Mouse (Mus musculus): ENCODE measurements around the gene Pla2g3. TPM values are rescaled to one million over a fixed set of nuclear protein-coding genes. Genes with fewer than 3 reads are reported as not detected.

Pla2g3 gene
- polyA plus RNA-seq, 1 experiment = 0.30 TPM

GRCm38 (mm10) chr11:3525560-3525959, 37.5 kb downstream of the Pla2g3 start:
- no peak for TF ChIP-seq POLR2A (IDR thresholded peaks at IDR 0.05; ENCODE audit: low read depth, low read length)
- no peak for TF ChIP-seq CTCF (IDR thresholded peaks at IDR 0.05; ENCODE audit: extremely low read depth, insufficient read depth, insufficient read length, insufficient replicate concordance)
- H3K4me1 ChIP-seq (ENCODE audit: control insufficient read depth, insufficient read depth, insufficient read length) = no peaks in the 10 kb centered on the region; the same call in 1 of the 2 replicates
- no peak overlapping the region for H3K4me3 ChIP-seq (ENCODE audit: extremely low read depth, insufficient read depth, insufficient read length)
- no peaks in the 10 kb centered on the region for H3K36me3 ChIP-seq (ENCODE audit: control insufficient read depth, insufficient read depth, low read length)
- no peak overlapping the region for H3K27ac ChIP-seq (ENCODE audit: insufficient read depth, low read length)
- 92% methylated on average over 4 of the region's 4 CpGs for WGBS
- DNase-seq (ENCODE audit: low read depth in 1 of 2, low spot score in 2 of 2) = no peak
- no peaks in the 10 kb centered on the region for H3K27me3 ChIP-seq (ENCODE audit: control insufficient read depth, insufficient read depth, low read length)

GRCm38 (mm10) chr11:3526207-3526606, 38.1 kb downstream of the Pla2g3 start:
- Histone ChIP-seq H3K4me1 (ENCODE audit: control insufficient read depth, insufficient read depth, insufficient read length) (no peaks in the 10 kb centered on the region), H3K36me3 (ENCODE audit: control insufficient read depth, insufficient read depth, low read length) (no peaks in the 10 kb centered on the region), H3K4me3 (ENCODE audit: extremely low read depth, insufficient read depth, insufficient read length) (no peak overlapping the region), H3K27me3 (ENCODE audit: control insufficient read depth, insufficient read depth, low read length) (no peaks in the 10 kb centered on the region), H3K27ac (ENCODE audit: insufficient read depth, low read length) (no peak overlapping the region)
- WGBS = 86% methylated on average over 9 of the region's 9 CpGs
- no peak for TF ChIP-seq POLR2A (IDR thresholded peaks at IDR 0.05; ENCODE audit: low read depth, low read length)
- TF ChIP-seq CTCF (IDR thresholded peaks at IDR 0.05; ENCODE audit: extremely low read depth, insufficient read depth, insufficient read length, insufficient replicate concordance) = no peak
- DNase-seq (ENCODE audit: low read depth in 1 of 2, low spot score in 2 of 2) = no peak

- Histone ChIP-seq H3K27ac (ENCODE audit: insufficient read depth, low read length) (no peak overlapping the region), H3K27me3 (ENCODE audit: control insufficient read depth, insufficient read depth, low read length) (no peaks in the 10 kb centered on the region), H3K4me1 (ENCODE audit: control insufficient read depth, insufficient read depth, insufficient read length) (no peaks in the 10 kb centered on the region), H3K4me3 (ENCODE audit: extremely low read depth, insufficient read depth, insufficient read length) (no peak overlapping the region), H3K36me3 (ENCODE audit: control insufficient read depth, insufficient read depth, low read length) (no peaks in the 10 kb centered on the region)
- no peak for TF ChIP-seq POLR2A (IDR thresholded peaks at IDR 0.05; ENCODE audit: low read depth, low read length)
- no peak for TF ChIP-seq CTCF (IDR thresholded peaks at IDR 0.05; ENCODE audit: extremely low read depth, insufficient read depth, insufficient read length, insufficient replicate concordance)
- 93% methylated on average over 24 of the region's 24 CpGs for WGBS
- DNase-seq (ENCODE audit: low read depth in 1 of 2, low spot score in 2 of 2) = no peak
These were observed 39.1 kb downstream of the Pla2g3 start for GRCm38 (mm10) chr11:3526979-3527738.

- H3K27me3 ChIP-seq (ENCODE audit: control insufficient read depth, insufficient read depth, low read length) = no peaks in the 10 kb centered on the region
- WGBS = 93% methylated on average over 8 of the region's 8 CpGs
These were observed 39.7 kb downstream of the Pla2g3 start for GRCm38 (mm10) chr11:3527766-3528165.

GRCm38 (mm10) chr11:3528208-3528607, 40.1 kb downstream of the Pla2g3 start:
- DNase-seq (ENCODE audit: low read depth in 1 of 2, low spot score in 2 of 2) = no peak
- Histone ChIP-seq H3K4me1 (ENCODE audit: control insufficient read depth, insufficient read depth, insufficient read length) (no peaks in the 10 kb centered on the region), H3K27me3 (ENCODE audit: control insufficient read depth, insufficient read depth, low read length) (no peaks in the 10 kb centered on the region), H3K27ac (ENCODE audit: insufficient read depth, low read length) (no peak overlapping the region), H3K4me3 (ENCODE audit: extremely low read depth, insufficient read depth, insufficient read length) (no peak overlapping the region), H3K36me3 (ENCODE audit: control insufficient read depth, insufficient read depth, low read length) (no peaks in the 10 kb centered on the region)
- no peak for TF ChIP-seq POLR2A (IDR thresholded peaks at IDR 0.05; ENCODE audit: low read depth, low read length)
- TF ChIP-seq CTCF (IDR thresholded peaks at IDR 0.05; ENCODE audit: extremely low read depth, insufficient read depth, insufficient read length, insufficient replicate concordance) = no peak
- WGBS = 90% methylated on average over 6 of the region's 6 CpGs

More at GRCm38 (mm10) chr11:3527766-3528165, 39.7 kb downstream of the Pla2g3 start:
- H3K27ac ChIP-seq (ENCODE audit: insufficient read depth, low read length) = no peak overlapping the region
- H3K36me3 ChIP-seq (ENCODE audit: control insufficient read depth, insufficient read depth, low read length) = no peaks in the 10 kb centered on the region
- no peak for DNase-seq (ENCODE audit: low read depth in 1 of 2, low spot score in 2 of 2)
- TF ChIP-seq CTCF (IDR thresholded peaks at IDR 0.05; ENCODE audit: extremely low read depth, insufficient read depth, insufficient read length, insufficient replicate concordance) = no peak
- TF ChIP-seq POLR2A (IDR thresholded peaks at IDR 0.05; ENCODE audit: low read depth, low read length) = no peak
- no peaks in the 10 kb centered on the region for H3K4me1 ChIP-seq (ENCODE audit: control insufficient read depth, insufficient read depth, insufficient read length)
- no peak overlapping the region for H3K4me3 ChIP-seq (ENCODE audit: extremely low read depth, insufficient read depth, insufficient read length)

DNA sequence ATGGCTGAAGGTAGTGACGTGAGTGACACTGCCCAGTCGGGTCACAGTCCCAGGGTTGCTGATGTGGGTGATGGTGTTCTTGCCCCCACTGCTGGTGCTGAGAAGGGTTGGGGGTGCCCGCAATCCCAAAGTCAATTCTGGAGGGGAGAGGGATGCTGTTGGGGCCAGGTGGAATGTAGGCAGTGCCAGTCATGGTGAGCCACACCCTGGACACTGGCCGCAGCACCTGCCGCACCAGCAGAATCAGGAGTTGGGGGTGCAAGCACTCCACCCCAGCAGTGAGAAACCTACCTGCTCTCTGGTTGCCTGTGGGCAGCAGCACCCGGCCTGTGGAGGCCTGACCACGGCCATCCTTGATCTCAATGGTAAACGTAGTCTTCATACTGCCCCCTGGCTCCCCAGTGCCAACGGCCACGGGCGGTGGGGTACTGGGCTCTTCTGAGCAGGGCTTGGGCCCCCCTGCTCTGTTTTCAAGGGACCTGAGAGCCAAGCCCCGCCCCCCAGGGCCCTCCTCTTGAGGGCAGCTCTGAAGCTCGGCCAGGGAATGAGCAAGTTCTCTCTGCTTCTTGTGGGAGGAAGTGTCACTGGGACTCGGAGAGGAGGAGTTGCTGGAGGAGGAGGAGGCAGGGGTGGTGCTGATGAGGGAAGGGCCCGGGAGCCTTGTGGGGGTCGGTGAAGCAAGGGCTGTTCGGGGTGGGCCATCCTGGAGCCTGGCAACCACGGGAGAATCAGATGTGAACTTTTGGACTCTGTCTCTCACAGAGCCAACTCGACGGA, 41.6 kb downstream of the Pla2g3 start:
- Histone ChIP-seq H3K36me3 (ENCODE audit: control insufficient read depth, insufficient read depth, low read length) (no peaks in the 10 kb centered on the region), H3K27ac (ENCODE audit: insufficient read depth, low read length) (no peak overlapping the region), H3K4me3 (ENCODE audit: extremely low read depth, insufficient read depth, insufficient read length) (no peak overlapping the region), H3K27me3 (ENCODE audit: control insufficient read depth, insufficient read depth, low read length) (no peaks in the 10 kb centered on the region), H3K4me1 (ENCODE audit: control insufficient read depth, insufficient read depth, insufficient read length) (no peaks in the 10 kb centered on the region)
- no peak for DNase-seq (ENCODE audit: low read depth in 1 of 2, low spot score in 2 of 2)
- no peak for TF ChIP-seq CTCF (IDR thresholded peaks at IDR 0.05; ENCODE audit: extremely low read depth, insufficient read depth, insufficient read length, insufficient replicate concordance)
- WGBS = 87% methylated on average over 20 of the region's 20 CpGs

- TF ChIP-seq POLR2A (IDR thresholded peaks at IDR 0.05; ENCODE audit: low read depth, low read length) (no peak), CTCF (IDR thresholded peaks at IDR 0.05; ENCODE audit: extremely low read depth, insufficient read depth, insufficient read length, insufficient replicate concordance) (no peak)
- Histone ChIP-seq H3K36me3 (ENCODE audit: control insufficient read depth, insufficient read depth, low read length) (no peaks in the 10 kb centered on the region), H3K4me1 (ENCODE audit: control insufficient read depth, insufficient read depth, insufficient read length) (peaks cover 6% of the 10 kb centered on the region), H3K4me3 (ENCODE audit: extremely low read depth, insufficient read depth, insufficient read length) (no peak overlapping the region), H3K27me3 (ENCODE audit: control insufficient read depth, insufficient read depth, low read length) (no peaks in the 10 kb centered on the region), H3K27ac (ENCODE audit: insufficient read depth, low read length) (no peak overlapping the region)
- 98% methylated on average over 3 of the region's 3 CpGs for whole genome bisulfite sequencing
- DNase-seq (ENCODE audit: low read depth in 1 of 2, low spot score in 2 of 2) = no peak
These were observed 42.6 kb downstream of the Pla2g3 start for GRCm38 (mm10) chr11:3530731-3531130.
